Mouse (Mus musculus): ENCODE results near the gene Man1b1. TPM values are rescaled to one million over a fixed set of nuclear protein-coding genes. Genes with fewer than 3 reads are reported as not detected.

Gene Man1b1
- polyA plus RNA-seq, 1 experiment from 2014 or later, result 52.0 TPM

DNA sequence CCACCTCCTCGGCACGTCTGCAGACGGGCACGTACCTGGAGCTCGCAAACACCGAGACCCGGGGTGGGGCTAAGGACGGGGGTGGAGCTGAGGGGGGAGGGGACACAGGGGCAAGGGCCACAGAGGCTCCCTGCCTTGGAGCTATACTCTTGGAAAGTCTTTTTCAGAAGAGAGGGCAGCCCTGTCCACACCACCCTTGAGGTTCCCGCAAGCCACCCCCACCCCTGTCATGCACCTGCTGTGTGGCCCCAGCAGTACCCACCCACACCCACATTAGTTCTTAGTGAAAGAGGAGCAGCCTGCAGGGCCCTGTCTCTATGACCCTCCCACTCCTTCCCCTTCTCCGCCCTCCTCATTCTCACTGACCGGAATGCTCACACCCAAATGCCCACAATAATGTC lies 20.6 kb upstream of the Man1b1 start:
- no peak overlapping the region for H3K4me3 ChIP-seq
- ATAC-seq (ENCODE audit: borderline replicate concordance, extremely low read depth, low FRiP score, low TSS enrichment), result no peak

DNA sequence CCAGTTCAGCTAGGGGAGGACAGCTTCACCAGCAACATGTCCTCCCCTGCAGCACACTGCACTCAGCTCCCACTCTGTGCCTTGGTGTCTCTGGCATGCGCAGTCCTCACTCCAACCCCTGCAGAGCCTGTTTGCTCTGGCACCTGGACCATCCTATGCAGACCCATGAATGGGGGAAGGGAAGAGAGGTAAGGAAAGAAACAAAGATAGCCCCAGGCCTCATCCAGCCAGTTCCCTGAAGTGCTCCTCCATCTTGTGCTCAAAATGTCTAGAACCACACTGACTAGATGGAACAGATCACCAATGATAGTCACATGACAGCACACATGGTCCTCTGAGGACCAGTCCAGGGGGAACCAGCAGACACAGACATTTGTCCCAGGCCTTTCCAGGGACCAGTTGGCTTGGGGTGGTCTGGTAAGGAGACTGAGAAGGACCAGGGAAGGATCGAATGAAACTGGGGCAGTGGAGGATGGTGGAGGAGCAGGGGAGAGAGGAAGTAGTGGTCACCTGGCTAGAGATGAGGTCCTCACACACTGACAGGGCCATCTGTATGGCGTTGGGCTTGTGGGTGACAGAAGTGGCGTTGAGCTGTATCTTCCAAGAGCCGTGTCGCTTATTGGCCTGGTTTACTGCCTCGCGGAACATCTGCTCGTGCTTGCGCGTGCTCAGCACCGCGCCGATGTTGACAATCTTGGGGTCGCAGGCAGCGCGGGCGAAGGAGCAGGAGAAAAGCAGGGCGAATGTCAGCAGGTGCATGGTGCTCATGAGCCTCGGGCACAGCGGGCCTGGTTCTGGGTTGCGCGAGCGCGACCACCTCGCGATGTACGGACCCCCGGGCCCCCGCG lies 13.8 kb upstream of the Man1b1 start:
- WGBS, result 4% methylated on average over 31 of the region's 31 CpGs
- Histone ChIP-seq H3K4me3 (peak overlapping the region; percentile 26), H3K27me3 (peaks cover 63% of the 10 kb centered on the region)

More for the DNA sequence above, 20.6 kb upstream of the Man1b1 start:
- H3K4me2 ChIP-seq, result no peak overlapping the region
- no peak overlapping the region for H3K9ac ChIP-seq
- H3K27ac ChIP-seq, result no peak overlapping the region
- 2% methylated on average over 11 of the region's 11 CpGs for WGBS
- peaks cover 92% of the 10 kb centered on the region for H3K27me3 ChIP-seq
- H3K36me3 ChIP-seq, result no peaks in the 10 kb centered on the region
- no peaks in the 10 kb centered on the region for H3K4me1 ChIP-seq
- H3K9me3 ChIP-seq, result no peaks in the 10 kb centered on the region

DNA sequence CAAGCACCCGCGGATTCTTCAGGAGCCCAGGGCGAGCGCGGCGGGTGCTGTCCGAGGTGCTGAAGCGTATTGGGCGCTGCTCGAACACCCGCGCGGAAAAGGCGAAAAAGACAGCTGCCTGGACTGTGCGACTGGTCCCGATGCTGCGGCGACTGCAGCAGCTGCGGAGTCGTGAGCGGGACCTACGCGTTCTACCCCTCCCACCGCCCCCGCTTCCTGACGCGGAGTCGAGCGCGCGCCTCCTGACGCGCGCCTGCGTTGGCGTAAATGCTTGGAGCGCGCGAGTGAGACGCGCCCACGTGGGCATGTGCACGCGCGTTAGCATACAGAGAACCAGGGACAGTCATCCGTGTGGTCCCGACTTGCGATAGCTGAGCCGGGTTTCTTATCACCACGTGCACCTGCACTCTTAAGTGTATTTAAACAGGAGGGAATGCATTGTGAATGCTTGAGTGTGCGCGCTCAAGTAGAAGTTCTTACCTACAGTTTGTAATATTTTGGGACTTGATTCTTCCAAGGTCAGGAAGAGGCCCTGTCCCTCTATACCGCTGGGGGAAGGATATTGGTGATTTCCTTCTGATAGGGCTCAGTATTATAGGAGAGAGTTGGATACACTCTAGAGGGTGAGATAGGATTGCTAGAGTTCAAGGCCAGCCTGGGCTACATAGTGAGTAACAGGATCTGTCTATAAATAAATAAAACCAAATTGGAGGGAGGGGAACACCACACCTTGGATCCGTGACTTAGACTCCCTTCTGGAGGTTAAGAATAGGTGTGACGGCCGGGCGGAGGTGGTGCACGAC lies 13.0 kb upstream of the Man1b1 start, which contains the start of gene Grin1:
TSS of gene Grin1 (minus strand) at position 217 of the 803 bp plus-strand sequence.
- ATAC-seq (ENCODE audit: borderline replicate concordance, extremely low read depth, low FRiP score, low TSS enrichment), result peak; percentile 27; the same call in 1 of the 2 replicates
- Histone ChIP-seq H3K27me3 (peaks cover 55% of the 10 kb centered on the region), H3K9ac (no peak within 1 kb of the TSS), H3K4me3 (peak within 1 kb of the TSS; percentile 26), H3K4me1 (peaks cover 9% of the 10 kb centered on the region), H3K4me2 (peak within 1 kb of the TSS; percentile 54), H3K27ac (no peak within 1 kb of the TSS), H3K36me3 (no peaks in the 10 kb centered on the region), H3K9me3 (no peaks in the 10 kb centered on the region)
- WGBS, result 9% methylated on average over 58 of the region's 58 CpGs

More for the DNA sequence above, 13.8 kb upstream of the Man1b1 start:
- ATAC-seq (ENCODE audit: borderline replicate concordance, extremely low read depth, low FRiP score, low TSS enrichment), result no peak; the same call in 1 of the 2 replicates
- Histone ChIP-seq H3K9me3 (no peaks in the 10 kb centered on the region), H3K4me1 (peaks cover 9% of the 10 kb centered on the region), H3K9ac (no peak overlapping the region), H3K27ac (no peak overlapping the region), H3K36me3 (no peaks in the 10 kb centered on the region), H3K4me2 (peak overlapping the region; percentile 54)

DNA sequence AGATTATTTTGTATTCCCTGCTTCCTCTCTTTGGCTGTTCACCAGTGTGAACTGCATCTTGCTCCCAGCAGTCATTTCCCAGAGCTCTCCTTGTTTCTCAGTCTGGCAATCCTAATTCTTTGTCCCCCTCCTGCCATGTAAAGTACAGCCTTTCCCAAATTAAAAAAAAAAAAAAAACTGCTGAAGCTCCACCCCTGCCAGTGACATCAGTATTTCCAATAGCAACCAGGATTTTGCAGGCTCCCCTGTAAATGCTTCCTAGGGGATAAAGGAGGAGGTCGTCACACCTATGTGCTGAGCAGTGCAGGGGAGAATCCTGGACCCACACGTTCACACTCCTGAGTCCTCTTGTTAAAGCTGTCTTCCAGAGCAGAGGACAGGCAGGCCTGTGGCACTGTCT lies 12.1 kb upstream of the Man1b1 start:
- Histone ChIP-seq H3K4me1 (peaks cover 9% of the 10 kb centered on the region), H3K4me3 (no peak overlapping the region), H3K27me3 (peaks cover 49% of the 10 kb centered on the region), H3K9me3 (no peaks in the 10 kb centered on the region), H3K36me3 (no peaks in the 10 kb centered on the region), H3K9ac (no peak overlapping the region), H3K27ac (no peak overlapping the region), H3K4me2 (no peak overlapping the region)
- no peak for ATAC-seq (ENCODE audit: borderline replicate concordance, extremely low read depth, low FRiP score, low TSS enrichment)
- WGBS, result 31% methylated on average over 2 of the region's 2 CpGs

DNA sequence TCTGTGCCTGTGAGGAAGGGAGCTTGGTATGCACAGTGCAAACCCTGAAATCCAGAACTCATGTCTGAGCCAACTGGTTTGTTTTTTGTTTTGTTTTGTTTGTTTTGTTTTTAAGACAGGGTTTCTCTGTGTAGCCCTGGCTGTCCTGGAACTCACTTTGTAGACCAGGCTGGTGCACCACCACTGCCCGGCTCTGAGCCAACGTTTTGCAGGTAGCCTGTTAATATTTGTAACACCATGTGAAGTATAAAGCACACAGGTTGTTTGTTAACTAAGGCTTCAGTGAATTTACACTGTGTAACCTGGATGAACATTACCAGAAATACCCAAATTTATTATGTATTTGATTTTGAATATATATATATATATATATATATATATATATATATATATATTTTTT lies 6.1 kb upstream of the Man1b1 start:
- no peaks in the 10 kb centered on the region for H3K9me3 ChIP-seq
- ATAC-seq (ENCODE audit: borderline replicate concordance, extremely low read depth, low FRiP score, low TSS enrichment), result no peak
- no peak overlapping the region for H3K4me3 ChIP-seq
- H3K27ac ChIP-seq, result no peak overlapping the region
- no peak overlapping the region for H3K9ac ChIP-seq
- no peaks in the 10 kb centered on the region for H3K27me3 ChIP-seq
- H3K4me2 ChIP-seq, result no peak overlapping the region
- H3K4me1 ChIP-seq, result no peaks in the 10 kb centered on the region
- H3K36me3 ChIP-seq, result no peaks in the 10 kb centered on the region
- 62% methylated on average over 2 of the region's 2 CpGs for WGBS

DNA sequence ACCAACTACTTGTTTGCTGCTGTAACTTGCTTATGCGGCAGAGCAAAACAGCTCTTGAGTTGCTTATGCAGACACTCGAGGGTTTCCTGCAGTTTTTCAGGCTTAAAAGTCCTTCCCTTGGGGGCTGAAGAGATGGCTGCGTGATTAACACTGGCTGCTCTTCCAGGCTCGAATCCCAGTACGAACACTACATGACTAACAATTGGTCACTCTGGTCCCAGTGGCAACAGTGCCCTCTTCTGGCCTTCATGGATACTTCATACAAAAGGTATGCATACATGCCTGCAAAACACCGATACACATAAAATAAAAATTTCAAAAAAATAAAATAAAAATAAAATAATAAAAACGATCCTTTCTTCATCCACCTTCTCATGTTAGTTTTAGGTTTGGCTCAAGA lies 3.7 kb upstream of the Man1b1 start:
- 39% methylated on average over 7 of the region's 7 CpGs for WGBS
- Histone ChIP-seq H3K9ac (no peak overlapping the region), H3K4me3 (no peak overlapping the region), H3K9me3 (no peaks in the 10 kb centered on the region), H3K36me3 (no peaks in the 10 kb centered on the region), H3K27ac (no peak overlapping the region), H3K4me1 (peaks cover 11% of the 10 kb centered on the region), H3K4me2 (no peak overlapping the region), H3K27me3 (no peaks in the 10 kb centered on the region)
- ATAC-seq (ENCODE audit: borderline replicate concordance, extremely low read depth, low FRiP score, low TSS enrichment), result no peak

DNA sequence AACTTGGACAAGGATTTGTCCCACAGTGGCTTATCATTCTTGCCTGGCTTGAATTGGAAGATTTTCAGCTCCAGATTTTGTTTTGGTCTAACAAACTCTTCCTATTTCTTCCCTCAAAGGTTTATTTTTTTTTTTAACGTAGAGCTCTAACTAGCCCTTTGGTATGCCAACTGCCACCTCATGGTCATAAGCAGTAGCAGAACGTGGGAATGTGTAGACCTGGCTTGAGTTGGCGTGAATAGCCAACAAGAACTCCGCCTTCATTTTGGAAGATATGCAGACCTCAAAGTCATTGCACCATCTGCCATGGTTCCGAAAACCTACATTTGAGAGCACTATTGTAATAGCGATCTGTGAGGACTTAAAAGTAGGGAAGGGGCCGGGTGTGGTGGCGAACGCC lies 668 bp upstream of the Man1b1 start:
- Histone ChIP-seq H3K36me3 (peaks cover 23% of the 10 kb centered on the region), H3K9ac (peak overlapping the region; percentile 88), H3K4me3 (peak overlapping the region; percentile 80), H3K4me1 (peaks cover 17% of the 10 kb centered on the region), H3K27ac (no peak overlapping the region), H3K9me3 (no peaks in the 10 kb centered on the region), H3K27me3 (no peaks in the 10 kb centered on the region), H3K4me2 (peak overlapping the region; percentile 54)
- ATAC-seq (ENCODE audit: borderline replicate concordance, extremely low read depth, low FRiP score, low TSS enrichment), result no peak
- 47% methylated on average over 9 of the region's 9 CpGs for WGBS

DNA sequence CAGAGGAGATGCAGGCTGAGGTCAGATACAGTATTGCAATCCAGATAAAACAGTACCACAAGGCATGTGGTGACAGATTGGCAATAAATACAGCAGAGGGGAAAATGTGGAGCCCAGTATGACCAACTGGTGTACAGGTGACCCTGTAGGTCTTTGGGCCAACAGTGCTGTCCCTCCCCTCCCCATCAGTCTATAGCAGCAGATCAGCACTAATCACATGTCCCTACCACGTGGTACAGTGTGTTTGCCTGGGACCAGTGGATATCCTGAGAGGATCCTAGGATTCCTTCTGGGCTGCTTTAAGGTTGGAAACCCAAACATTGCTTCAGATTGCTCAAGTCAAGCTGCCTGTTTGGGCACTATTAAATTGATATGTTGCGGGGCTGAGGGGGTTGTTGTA lies 1.4 kb downstream of the Man1b1 start:
- H3K4me2 ChIP-seq, result peak overlapping the region; percentile 87
- H3K36me3 ChIP-seq, result peaks cover 44% of the 10 kb centered on the region
- peak overlapping the region; percentile 85 for H3K9ac ChIP-seq
- WGBS, result 76% methylated on average over 2 of the region's 2 CpGs
- H3K9me3 ChIP-seq, result no peaks in the 10 kb centered on the region
- no peak for ATAC-seq (ENCODE audit: borderline replicate concordance, extremely low read depth, low FRiP score, low TSS enrichment)
- H3K27me3 ChIP-seq, result no peaks in the 10 kb centered on the region
- peaks cover 17% of the 10 kb centered on the region for H3K4me1 ChIP-seq
- peak overlapping the region; percentile 80 for H3K4me3 ChIP-seq
- no peak overlapping the region for H3K27ac ChIP-seq

DNA sequence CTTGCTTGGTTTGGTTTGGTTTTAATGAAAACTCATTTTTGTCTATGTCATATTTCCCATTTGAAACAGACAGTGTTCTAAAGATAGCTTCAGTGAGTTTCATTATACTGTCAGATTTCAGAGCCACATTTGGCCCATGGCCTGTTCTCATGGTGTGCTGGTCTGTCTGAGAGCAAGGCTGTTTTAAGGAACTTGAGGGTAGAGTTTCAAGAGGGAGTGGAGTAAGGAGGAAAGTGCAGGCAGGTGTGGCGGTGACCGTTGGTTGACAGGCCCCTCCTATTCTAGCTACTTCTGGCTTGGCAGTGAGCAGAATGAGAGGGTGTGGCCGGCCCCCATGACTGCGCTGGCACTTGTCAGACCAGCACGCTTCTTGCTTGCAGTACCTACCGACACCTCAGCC lies 6.2 kb downstream of the Man1b1 start:
- 92% methylated on average over 6 of the region's 6 CpGs for WGBS
- peaks cover 75% of the 10 kb centered on the region for H3K36me3 ChIP-seq
- ATAC-seq (ENCODE audit: borderline replicate concordance, extremely low read depth, low FRiP score, low TSS enrichment), result no peak
- no peak overlapping the region for H3K4me3 ChIP-seq
- no peaks in the 10 kb centered on the region for H3K27me3 ChIP-seq
- no peak overlapping the region for H3K27ac ChIP-seq
- no peaks in the 10 kb centered on the region for H3K9me3 ChIP-seq
- H3K9ac ChIP-seq, result no peak overlapping the region
- peaks cover 7% of the 10 kb centered on the region for H3K4me1 ChIP-seq
- H3K4me2 ChIP-seq, result no peak overlapping the region

DNA sequence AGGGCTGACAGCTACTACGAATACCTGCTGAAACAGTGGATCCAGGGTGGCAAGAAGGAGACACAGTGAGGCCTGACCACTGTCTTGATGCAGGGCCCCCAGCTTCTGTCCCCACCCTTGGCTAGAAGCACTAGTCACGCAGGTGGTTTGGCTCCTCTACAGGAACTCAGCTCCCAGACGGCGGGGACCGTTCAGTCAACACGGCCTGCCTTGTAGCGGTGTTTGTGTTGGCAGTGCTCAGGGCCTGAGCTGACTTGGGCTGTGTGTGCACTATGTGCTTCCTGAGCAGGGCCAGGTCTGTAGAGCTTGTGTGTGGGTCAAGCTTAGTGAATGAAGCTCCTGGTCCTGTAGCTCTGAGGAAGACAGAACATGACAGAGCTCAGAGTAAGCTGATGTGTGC lies 16.0 kb downstream of the Man1b1 start:
- no peaks in the 10 kb centered on the region for H3K27me3 ChIP-seq
- peaks cover 96% of the 10 kb centered on the region for H3K36me3 ChIP-seq
- no peak overlapping the region for H3K4me3 ChIP-seq
- 83% methylated on average over 7 of the region's 7 CpGs for WGBS
- no peaks in the 10 kb centered on the region for H3K4me1 ChIP-seq
- no peak for ATAC-seq (ENCODE audit: borderline replicate concordance, extremely low read depth, low FRiP score, low TSS enrichment)
- no peak overlapping the region for H3K9ac ChIP-seq
- no peak overlapping the region for H3K4me2 ChIP-seq
- no peak overlapping the region for H3K27ac ChIP-seq
- H3K9me3 ChIP-seq, result no peaks in the 10 kb centered on the region

DNA sequence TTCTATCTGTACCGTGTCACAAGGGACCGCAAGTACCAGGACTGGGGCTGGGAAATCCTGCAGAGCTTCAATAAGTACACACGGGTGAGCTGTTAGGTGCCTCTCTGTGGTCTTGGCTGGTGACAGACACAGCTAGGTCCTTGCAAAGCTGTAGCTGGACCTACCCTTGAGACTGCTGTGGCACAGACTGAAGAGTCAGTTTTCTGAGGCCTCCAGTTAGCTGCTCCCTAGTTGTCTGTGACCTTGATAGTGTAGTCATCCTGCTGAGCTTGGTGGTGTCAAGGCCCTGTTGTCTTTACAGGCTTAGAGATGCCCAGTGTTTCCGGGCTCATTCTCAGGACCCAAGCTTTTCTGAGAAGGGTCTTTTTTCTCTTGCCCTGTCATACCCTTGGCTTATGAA lies 17.4 kb downstream of the Man1b1 start:
- ATAC-seq (ENCODE audit: borderline replicate concordance, extremely low read depth, low FRiP score, low TSS enrichment), result no peak
- H3K4me3 ChIP-seq, result no peak overlapping the region
- H3K9ac ChIP-seq, result no peak overlapping the region
- H3K4me2 ChIP-seq, result no peak overlapping the region
- WGBS, result 89% methylated on average over 4 of the region's 4 CpGs
- H3K4me1 ChIP-seq, result no peaks in the 10 kb centered on the region
- H3K27me3 ChIP-seq, result no peaks in the 10 kb centered on the region
- H3K27ac ChIP-seq, result no peak overlapping the region
- H3K9me3 ChIP-seq, result no peaks in the 10 kb centered on the region
- H3K36me3 ChIP-seq, result peaks cover 83% of the 10 kb centered on the region

DNA sequence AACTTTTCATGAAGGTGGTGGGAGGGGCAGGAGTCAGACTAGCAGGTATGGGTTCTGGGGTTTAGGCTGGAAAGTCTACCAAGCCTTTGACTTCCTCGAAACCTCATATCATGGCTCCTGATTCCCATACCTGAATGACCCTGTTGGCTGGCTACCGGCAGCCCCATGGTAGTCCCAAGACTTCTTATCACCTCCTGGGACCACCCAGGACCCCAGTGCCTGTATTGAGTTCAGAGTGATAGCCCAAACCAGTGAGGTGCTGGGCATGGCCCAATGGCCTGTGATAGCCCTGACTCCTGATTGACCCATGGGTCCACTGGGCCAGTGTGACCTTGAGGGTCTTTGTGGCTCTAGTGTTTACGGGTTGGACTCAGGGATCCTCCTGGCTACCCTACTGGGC lies 18.6 kb downstream of the Man1b1 start:
- Histone ChIP-seq H3K4me3 (no peak overlapping the region), H3K9ac (no peak overlapping the region), H3K4me1 (peaks cover 7% of the 10 kb centered on the region), H3K27me3 (no peaks in the 10 kb centered on the region), H3K9me3 (no peaks in the 10 kb centered on the region), H3K27ac (no peak overlapping the region), H3K4me2 (no peak overlapping the region), H3K36me3 (peaks cover 71% of the 10 kb centered on the region)
- 94% methylated on average over 3 of the region's 3 CpGs for WGBS
- no peak for ATAC-seq (ENCODE audit: borderline replicate concordance, extremely low read depth, low FRiP score, low TSS enrichment)
